Comparison of ENCODE assay signal across 8 mouse cellular contexts in the genomic region with DNA sequence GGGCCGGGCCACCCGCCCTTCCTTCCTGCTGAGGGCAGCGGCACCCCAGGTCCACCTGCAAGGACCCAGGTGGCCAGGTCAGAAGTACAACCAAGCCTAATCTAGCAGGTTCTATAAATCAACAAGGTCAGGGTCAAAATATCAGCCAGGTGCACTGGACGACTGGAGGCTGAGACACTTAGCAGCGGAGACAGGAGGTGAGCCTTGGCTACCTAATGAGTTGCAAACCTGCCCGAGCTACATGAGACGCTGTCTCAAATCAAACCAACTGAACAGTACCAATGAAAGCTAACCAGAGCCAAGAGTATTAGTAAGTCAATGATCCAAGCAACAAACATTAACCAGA. TPM values are rescaled to one million over a fixed set of nuclear protein-coding genes. Genes with fewer than 3 reads are reported as not detected.
DNase-seq lines count a peak whose midpoint lies in the region; ATAC-seq and TF ChIP-seq lines count a peak whose summit lies in the region.

No protein-coding gene starts in this region.

- no peaks in the 10 kb centered on the region for H3K36me3 ChIP-seq in kidney, postnatal 0 days (ENCODE audit: insufficient read depth, low read length)
- no peaks in the 10 kb centered on the region for H3K36me3 ChIP-seq in embryonic facial prominence, embryonic 11.5 days (replicated peaks; ENCODE audit: control insufficient read depth, insufficient read depth, low read depth, low read length)
- H3K36me3 ChIP-seq in hindbrain, embryonic 15.5 days = no peaks in the 10 kb centered on the region
- no peaks in the 10 kb centered on the region for H3K36me3 ChIP-seq in midbrain, embryonic 13.5 days

- H3K4me2 ChIP-seq in kidney, postnatal 0 days (ENCODE audit: low read length) = peak overlapping the region; percentile 75
- peak overlapping the region; percentile 96 for H3K4me2 ChIP-seq in embryonic facial prominence, embryonic 11.5 days (ENCODE audit: low read depth, low read length)
- peak overlapping the region; percentile 90 for H3K4me2 ChIP-seq in hindbrain, embryonic 15.5 days
- peak overlapping the region; percentile 62 for H3K4me2 ChIP-seq in midbrain, embryonic 13.5 days (replicated peaks)

- ATAC-seq in kidney, postnatal 0 days (replicated peaks; ENCODE audit: low FRiP score, low read depth) = no peak
- no peak for ATAC-seq in embryonic facial prominence, embryonic 11.5 days (replicated peaks; ENCODE audit: insufficient number of reproducible peaks, low FRiP score, low TSS enrichment, low read depth)
- ATAC-seq in hindbrain, embryonic 15.5 days (ENCODE audit: low FRiP score, low read depth) = no peak
- no peak for ATAC-seq in midbrain, embryonic 13.5 days

- H3K4me3 ChIP-seq in kidney, postnatal 0 days (replicated peaks; ENCODE audit: low read depth, low read length) = peak overlapping the region; percentile 85
- H3K4me3 ChIP-seq in embryonic facial prominence, embryonic 11.5 days (ENCODE audit: low read depth, low read length) = peak overlapping the region; percentile 74
- peak overlapping the region; percentile 37 for H3K4me3 ChIP-seq in hindbrain, embryonic 15.5 days
- H3K4me3 ChIP-seq in midbrain, embryonic 13.5 days (replicated peaks) = peak overlapping the region; percentile 34

- H3K27ac ChIP-seq in kidney, postnatal 0 days = peak overlapping the region; percentile 85
- no peak overlapping the region for H3K27ac ChIP-seq in embryonic facial prominence, embryonic 11.5 days (replicated peaks; ENCODE audit: low read depth, low read length)
- no peak overlapping the region for H3K27ac ChIP-seq in hindbrain, embryonic 15.5 days (replicated peaks)
- no peak overlapping the region for H3K27ac ChIP-seq in midbrain, embryonic 13.5 days

- H3K27me3 ChIP-seq in kidney, postnatal 0 days (ENCODE audit: insufficient read depth, low read length) = no peaks in the 10 kb centered on the region; the same call in 1 of the 2 replicates
- peaks cover 35% of the 10 kb centered on the region for H3K27me3 ChIP-seq in embryonic facial prominence, embryonic 11.5 days (ENCODE audit: control insufficient read depth, insufficient read depth, low read length)
- peaks cover 43% of the 10 kb centered on the region for H3K27me3 ChIP-seq in hindbrain, embryonic 15.5 days
- peaks cover 81% of the 10 kb centered on the region for H3K27me3 ChIP-seq in midbrain, embryonic 13.5 days

- no peak for DNase-seq in kidney, postnatal 0 days (ENCODE audit: low spot score)
- no peak for DNase-seq in kidney, postnatal 25 days
- DNase-seq in embryonic facial prominence, embryonic 11.5 days (ENCODE audit: low spot score) = no peak
- DNase-seq in retina, embryonic 14.5 days (ENCODE audit: low spot score) = no peak
- no peak for DNase-seq in cerebellum, postnatal 4 days (ENCODE audit: low spot score in 2 of 2)
- DNase-seq in layer of hippocampus, adult 18-20 months (ENCODE audit: low spot score in 2 of 2) = no peak

- TF ChIP-seq CTCF in kidney, postnatal 0 days (IDR thresholded peaks at IDR 0.05; ENCODE audit: low read depth) = no peak

- WGBS in kidney, postnatal 0 days = 21% methylated on average over 7 of the region's 7 CpGs
- 25% methylated on average over 7 of the region's 7 CpGs for WGBS in embryonic facial prominence, embryonic 11.5 days
- 28% methylated on average over 7 of the region's 7 CpGs for WGBS in hindbrain, embryonic 15.5 days
- 25% methylated on average over 7 of the region's 7 CpGs for WGBS in midbrain, embryonic 13.5 days

- H3K4me1 ChIP-seq in kidney, postnatal 0 days (replicated peaks; ENCODE audit: insufficient read depth, low read length) = peaks cover 42% of the 10 kb centered on the region
- H3K4me1 ChIP-seq in embryonic facial prominence, embryonic 11.5 days (ENCODE audit: control insufficient read depth, insufficient read depth, low read length) = peaks cover 12% of the 10 kb centered on the region
- peaks cover 54% of the 10 kb centered on the region for H3K4me1 ChIP-seq in hindbrain, embryonic 15.5 days (replicated peaks)
- H3K4me1 ChIP-seq in midbrain, embryonic 13.5 days (replicated peaks) = peaks cover 44% of the 10 kb centered on the region

- peak overlapping the region; percentile 59 for H3K9ac ChIP-seq in kidney, postnatal 0 days (ENCODE audit: low read depth, low read length)
- H3K9ac ChIP-seq in embryonic facial prominence, embryonic 11.5 days (replicated peaks; ENCODE audit: low read length) = peak overlapping the region; percentile 37
- H3K9ac ChIP-seq in hindbrain, embryonic 15.5 days = no peak overlapping the region
- H3K9ac ChIP-seq in midbrain, embryonic 13.5 days (replicated peaks) = no peak overlapping the region

- H3K9me3 ChIP-seq in kidney, postnatal 0 days (replicated peaks; ENCODE audit: low read length) = no peaks in the 10 kb centered on the region
- H3K9me3 ChIP-seq in embryonic facial prominence, embryonic 11.5 days (replicated peaks; ENCODE audit: control insufficient read depth, low read length) = no peaks in the 10 kb centered on the region
- H3K9me3 ChIP-seq in hindbrain, embryonic 15.5 days = no peaks in the 10 kb centered on the region
- H3K9me3 ChIP-seq in midbrain, embryonic 13.5 days = no peaks in the 10 kb centered on the region

RNA-seq across cellular contexts. Expression of a gene that starts 1.7 kb away (rescaled TPM):
- 19.4 and 21.0 TPM in 2 replicates for polyA plus RNA-seq in kidney, postnatal 0 days (2015; fragmentation: Nextera tagmentation; extraction: Ambion mirVana)
- polyA plus RNA-seq in embryonic facial prominence, embryonic 11.5 days (2014; fragmentation: Nextera tagmentation; extraction: Ambion mirVana) = 7.8 and 8.7 TPM in 2 replicates
- polyA plus RNA-seq in hindbrain, embryonic 15.5 days (2015; fragmentation: Nextera tagmentation; extraction: Ambion mirVana) = 8.0 TPM in 2 replicates
- 5.3 and 6.0 TPM in 2 replicates for polyA plus RNA-seq in midbrain, embryonic 13.5 days (2015; fragmentation: Nextera tagmentation; extraction: Ambion mirVana)
- total RNA-seq in layer of hippocampus, adult 18-20 months (2021) = 10 to 100 TPM; 21.3 to 23.4 TPM

RNA-seq across cellular contexts. Expression of a gene that starts 9.7 kb away (rescaled TPM):
- 25.7 and 26.7 TPM in 2 replicates for polyA plus RNA-seq in kidney, postnatal 0 days (2015; fragmentation: Nextera tagmentation; extraction: Ambion mirVana)
- polyA plus RNA-seq in embryonic facial prominence, embryonic 11.5 days (2014; fragmentation: Nextera tagmentation; extraction: Ambion mirVana) = 25.2 and 27.4 TPM in 2 replicates
- polyA plus RNA-seq in hindbrain, embryonic 15.5 days (2015; fragmentation: Nextera tagmentation; extraction: Ambion mirVana) = 40.3 and 42.0 TPM in 2 replicates
- 52.3 and 56.8 TPM in 2 replicates for polyA plus RNA-seq in midbrain, embryonic 13.5 days (2015; fragmentation: Nextera tagmentation; extraction: Ambion mirVana)
- 10 to 100 TPM in 1 of 2 experiments, 1 to 10 TPM in 1; 7.5 to 11.7 TPM for total RNA-seq in layer of hippocampus, adult 18-20 months (2021)

Comparison
In these comparisons a context has a peak if more than half of its experiments do, and no peak if none do; other contexts are left out.
1. H3K4me3 ChIP-seq: peak in every context shown above with its lines; median percentile 85 in kidney, postnatal 0 days; 74 in embryonic facial prominence, embryonic 11.5 days; 37 in hindbrain, embryonic 15.5 days; 34 in midbrain, embryonic 13.5 days.
2. H3K9ac ChIP-seq: peak in kidney, postnatal 0 days (single experiment) and embryonic facial prominence, embryonic 11.5 days (single experiment); none in hindbrain, embryonic 15.5 days (single experiment) and midbrain, embryonic 13.5 days (single experiment).
3. Peak in every context shown above with its lines, with median percentiles within 50 percentile points of each other: H3K4me2 ChIP-seq.